Mouse (Mus musculus) stomach, postnatal 0 days (tissue): ENCODE measurements at regions not wholly inside any gene's neighbourhood (a gene's known extent, or its start where the extent isn't known, plus 50 kb on each side); places are given as distances from the start of the nearest gene placed in this dataset.

Experiments used
- CTCF ChIP-seq: IDR thresholded peaks from 2 replicates; pipeline ENCODE4 v1.5.1; 2016; ENCODE audit warnings: antibody characterized with exemption, low read depth, mild to moderate bottlenecking, moderate library complexity
- EP300 ChIP-seq: optimal IDR thresholded peaks from 2 replicates; pipeline ENCODE3; 2016; ENCODE audit warnings: antibody characterized with exemption

DNA sequence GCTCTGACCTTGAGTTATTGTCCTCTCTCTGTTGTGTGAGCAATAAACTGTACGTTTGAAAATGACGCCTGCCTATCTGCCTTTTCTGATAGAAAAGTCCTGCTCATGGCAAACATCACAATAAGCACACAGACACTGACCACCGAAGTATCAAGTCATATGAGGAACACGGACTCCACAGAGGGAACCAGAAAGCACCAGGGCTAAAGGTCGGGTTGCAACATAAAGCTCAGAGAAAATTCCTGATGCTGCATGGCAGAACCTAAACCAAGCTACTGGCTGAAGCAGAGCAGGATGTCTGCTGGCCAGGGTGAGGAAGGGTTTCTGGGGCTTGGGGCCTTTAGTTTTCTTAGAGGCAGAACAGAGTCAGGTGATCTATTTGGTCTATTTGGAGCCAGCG, 94.5 kb upstream of the Elovl6 start:
- no peak for TF ChIP-seq CTCF
- no peak for TF ChIP-seq EP300
